Mouse (Mus musculus) cerebellum, postnatal 25 days (tissue): ENCODE data around the gene Rps4x.

Source experiments
- DNase-seq, 2 experiments: peaks; one replicate each; pipeline ENCODE4 v3.0.0; 2021; ENCODE audit warnings: mixed read lengths in 2 of 2

The Rps4x gene

GRCm38 (mm10) chrX:102188712-102189497 is at the start of gene Rps4x:
TSS of gene Rps4x (minus strand) at chrX:102189394.
- DNase-seq, result peak; percentile 82 to 86

- peak; percentile 26 to 59 for DNase-seq
These were observed 29.9 kb upstream of the Rps4x start for GRCm38 (mm10) chrX:102219126-102219525.

GRCm38 (mm10) chrX:102215356-102215755 is 26.2 kb upstream of the Rps4x start:
- peak; percentile 7 to 52 for DNase-seq

- no peak for DNase-seq
These were observed 1.6 kb upstream of the Rps4x start for GRCm38 (mm10) chrX:102190840-102191239.

GRCm38 (mm10) chrX:102189581-102189980 is 387 bp upstream of the Rps4x start:
- no peak for DNase-seq

GRCm38 (mm10) chrX:102187023-102187699 is 2.0 kb downstream of the Rps4x start:
- no peak for DNase-seq

- no peak for DNase-seq
These were observed 6.6 kb downstream of the Rps4x start for GRCm38 (mm10) chrX:102182575-102182974.

GRCm38 (mm10) chrX:102175538-102176287 is 13.5 kb downstream of the Rps4x start:
- DNase-seq, result no peak

GRCm38 (mm10) chrX:102170900-102171299 is 18.3 kb downstream of the Rps4x start:
- DNase-seq, result no peak

GRCm38 (mm10) chrX:102170135-102170534 is 19.1 kb downstream of the Rps4x start:
- DNase-seq, result no peak

GRCm38 (mm10) chrX:102169724-102170123 is 19.5 kb downstream of the Rps4x start:
- no peak for DNase-seq

- no peak for DNase-seq
These were observed 22.2 kb downstream of the Rps4x start for GRCm38 (mm10) chrX:102166986-102167385.

- DNase-seq, result no peak
These were observed 22.7 kb downstream of the Rps4x start for GRCm38 (mm10) chrX:102166521-102166920.

GRCm38 (mm10) chrX:102163529-102163928 is 25.7 kb downstream of the Rps4x start:
- peak in 1 of 2 experiments; percentile 19 for DNase-seq

- no peak for DNase-seq
These were observed 26.1 kb downstream of the Rps4x start for GRCm38 (mm10) chrX:102163096-102163495.

GRCm38 (mm10) chrX:102160528-102160927 is 28.7 kb downstream of the Rps4x start:
- DNase-seq, result no peak

- peak; percentile 15 to 23 for DNase-seq
These were observed 29.4 kb downstream of the Rps4x start for GRCm38 (mm10) chrX:102159778-102160177.

GRCm38 (mm10) chrX:102157423-102157791 is 31.8 kb downstream of the Rps4x start:
- no peak for DNase-seq

GRCm38 (mm10) chrX:102156618-102157422 is 32.4 kb downstream of the Rps4x start, which contains the start of gene Ercc6l:
TSS of gene Ercc6l (minus strand) at chrX:102157091.
- peak; percentile 86 to 94 for DNase-seq

- DNase-seq, result no peak
These were observed 48.0 kb downstream of the Rps4x start for GRCm38 (mm10) chrX:102141157-102141556.
